Mouse (Mus musculus) small intestine, adult 2 months (tissue): ENCODE results near the gene Mtx2. TPM values are rescaled to one million over a fixed set of nuclear protein-coding genes. Genes with fewer than 3 reads are reported as not detected.

Experiments used
- H3K27ac ChIP-seq: fragments of 200-500 bp; 2 replicates; pipeline ENCODE4 v1.5.1; 2012; ENCODE audit warnings: low read depth, low read length, control low read depth, inconsistent platforms; ENCODE audit not compliant: insufficient read depth
- H3K27me3 ChIP-seq: fragments of 200-500 bp; 2 replicates; pipeline ENCODE4 v1.6.1; 2012; ENCODE audit warnings: mild to moderate bottlenecking, moderate library complexity, low read length, inconsistent platforms; ENCODE audit not compliant: control insufficient read depth, insufficient read depth
- H3K36me3 ChIP-seq: fragments of 200-500 bp; 2 replicates; pipeline ENCODE4 v1.6.1; 2012; ENCODE audit warnings: mild to moderate bottlenecking, low read length, control low read depth, inconsistent platforms; ENCODE audit not compliant: control insufficient read depth, insufficient read depth
- H3K4me1 ChIP-seq: fragments of 200-500 bp; 2 replicates; pipeline ENCODE4 v1.6.1; 2012; ENCODE audit warnings: low read length, inconsistent platforms, mixed read lengths; ENCODE audit not compliant: control insufficient read depth, insufficient read depth, insufficient read length
- H3K4me3 ChIP-seq: fragments of 200-500 bp; 2 replicates; pipeline ENCODE4 v1.5.1; 2012; ENCODE audit warnings: low read depth, mild to moderate bottlenecking, control low read depth, inconsistent platforms, low read length, moderate library complexity
- CTCF ChIP-seq: fragments of 200-500 bp; IDR thresholded peaks from 2 replicates; pipeline ENCODE4 v1.5.1; 2012; ENCODE audit warnings: low read depth, mild to moderate bottlenecking, control low read depth, inconsistent platforms, low read length, moderate library complexity, mixed read lengths; ENCODE audit not compliant: insufficient replicate concordance, insufficient read length; ENCODE audit errors: extremely low read depth
- POLR2A ChIP-seq: fragments of 200-500 bp; IDR thresholded peaks from 2 replicates; pipeline ENCODE4 v1.6.1; 2012; ENCODE audit warnings: low read depth, mild to moderate bottlenecking, control low read depth, inconsistent platforms, low read length, moderate library complexity
- WGBS: fragments of 180-500 bp; shearing (Covaris S2); methylation state at CpG from one replicate; pipeline ENCODE4 v1.1.7; 2018; 5-methylcytosine and 5-hydroxymethylcytosine counted together
- polyA plus RNA-seq: library from polyadenylated mRNA; depleted of rRNA; stranded (reverse); fragments of >200 nt; gene quantifications from 2 replicates; pipeline ENCODE4 v1.2.3, GENCODE M21; 2012

Gene Mtx2
- polyA plus RNA-seq, 1 experiment: 64.1 TPM

GRCm38 (mm10) chr2:74892881-74893615 is 67.4 kb downstream of the Mtx2 start:
- H3K27ac ChIP-seq: no peak overlapping the region
- H3K27me3 ChIP-seq: no peaks in the 10 kb centered on the region
- no peak for TF ChIP-seq CTCF
- no peak for TF ChIP-seq POLR2A
- H3K4me1 ChIP-seq: no peaks in the 10 kb centered on the region
- no peak overlapping the region for H3K4me3 ChIP-seq
- WGBS: 87% methylated on average over 7 of the region's 7 CpGs
- H3K36me3 ChIP-seq: no peaks in the 10 kb centered on the region

DNA sequence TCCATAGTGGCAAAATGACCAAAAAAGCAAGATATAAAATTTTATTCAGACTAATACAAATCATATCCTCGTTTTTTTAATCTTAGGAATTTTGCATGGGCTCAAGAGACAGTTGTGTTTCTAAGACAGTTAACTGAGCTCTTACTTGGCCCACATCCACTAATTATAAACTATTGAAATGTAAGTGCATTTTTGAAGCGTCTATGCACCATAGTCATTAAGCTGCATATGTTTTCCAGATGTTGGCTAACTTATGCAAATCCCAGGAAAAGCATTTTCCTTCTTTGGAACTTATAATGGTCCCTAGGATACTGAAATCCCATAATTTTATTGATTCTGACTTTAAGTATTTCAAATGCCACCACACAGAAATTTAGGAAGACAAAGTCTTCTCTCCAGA is 68.5 kb downstream of the Mtx2 start:
- Histone ChIP-seq H3K36me3 (no peaks in the 10 kb centered on the region), H3K4me3 (no peak overlapping the region), H3K4me1 (no peaks in the 10 kb centered on the region), H3K27me3 (no peaks in the 10 kb centered on the region), H3K27ac (no peak overlapping the region)
- 53% methylated on average over 2 of the region's 2 CpGs for WGBS
- no peak for TF ChIP-seq CTCF
- no peak for TF ChIP-seq POLR2A

DNA sequence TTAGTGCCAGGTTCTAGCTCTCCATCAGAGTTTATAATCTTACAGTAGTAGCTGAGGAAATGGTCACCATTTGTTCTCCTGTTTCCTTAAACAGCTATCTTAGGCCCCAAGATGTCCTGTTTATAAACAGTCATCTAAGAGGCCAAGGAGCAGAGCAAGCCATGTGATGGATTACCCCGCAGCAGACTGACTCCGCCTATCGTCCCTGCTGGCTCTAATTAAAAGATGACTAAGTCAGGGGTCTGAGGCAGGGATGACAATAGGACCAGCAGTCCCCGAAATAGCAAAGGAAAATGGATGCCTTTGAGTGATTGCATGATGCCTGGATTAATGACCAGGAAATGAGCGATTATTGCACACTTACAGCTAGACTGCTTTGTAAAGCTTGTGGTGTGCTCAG is 74.4 kb downstream of the Mtx2 start:
- Histone ChIP-seq H3K36me3 (no peaks in the 10 kb centered on the region), H3K27ac (no peak overlapping the region), H3K27me3 (no peaks in the 10 kb centered on the region), H3K4me3 (no peak overlapping the region), H3K4me1 (no peaks in the 10 kb centered on the region)
- 49% methylated on average over 5 of the region's 5 CpGs for WGBS
- TF ChIP-seq POLR2A: no peak
- no peak for TF ChIP-seq CTCF

DNA sequence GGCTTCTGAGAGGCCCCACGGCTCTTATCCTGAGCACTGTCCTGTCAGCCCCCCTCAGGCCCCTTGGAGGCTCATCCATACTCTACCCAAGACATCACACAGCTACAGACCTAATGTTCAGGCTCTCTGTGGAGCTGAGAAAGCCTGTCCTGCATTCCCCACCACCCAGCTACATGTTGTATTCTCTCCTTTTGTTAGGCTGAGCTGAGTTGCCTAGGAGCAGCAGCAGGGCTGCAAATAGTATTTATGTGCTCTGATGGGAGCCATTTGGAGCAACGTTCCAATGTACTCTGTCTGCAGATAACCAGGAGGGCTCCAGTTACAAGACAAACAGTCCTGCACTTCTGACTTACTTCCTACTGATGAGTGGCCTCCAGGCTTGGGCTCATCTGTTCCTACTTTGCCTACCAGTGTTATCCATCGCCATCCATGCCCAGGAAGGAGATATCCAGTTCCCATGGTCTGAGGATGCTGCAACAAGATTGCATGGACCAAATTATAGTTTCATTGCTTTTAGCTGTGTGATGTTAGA is 76.2 kb downstream of the Mtx2 start:
- no peak overlapping the region for H3K4me3 ChIP-seq
- TF ChIP-seq CTCF: no peak
- TF ChIP-seq POLR2A: no peak
- H3K36me3 ChIP-seq: no peaks in the 10 kb centered on the region
- H3K4me1 ChIP-seq: no peaks in the 10 kb centered on the region
- H3K27me3 ChIP-seq: no peaks in the 10 kb centered on the region
- 41% methylated on average over 3 of the region's 3 CpGs for WGBS
- H3K27ac ChIP-seq: no peak overlapping the region

GRCm38 (mm10) chr2:74907368-74908291 is 82.0 kb downstream of the Mtx2 start:
- no peaks in the 10 kb centered on the region for H3K4me1 ChIP-seq
- WGBS: 78% methylated on average over 19 of the region's 19 CpGs
- H3K36me3 ChIP-seq: no peaks in the 10 kb centered on the region
- H3K4me3 ChIP-seq: no peak overlapping the region
- TF ChIP-seq POLR2A (no peak), CTCF (no peak)
- H3K27me3 ChIP-seq: no peaks in the 10 kb centered on the region
- no peak overlapping the region; the same call in none of the 2 replicates for H3K27ac ChIP-seq

GRCm38 (mm10) chr2:74912031-74912430 is 86.4 kb downstream of the Mtx2 start:
- Histone ChIP-seq H3K4me3 (no peak overlapping the region), H3K36me3 (no peaks in the 10 kb centered on the region), H3K4me1 (no peaks in the 10 kb centered on the region), H3K27ac (no peak overlapping the region), H3K27me3 (no peaks in the 10 kb centered on the region)
- no peak for TF ChIP-seq CTCF
- no peak for TF ChIP-seq POLR2A
- 59% methylated on average over 7 of the region's 7 CpGs for WGBS

DNA sequence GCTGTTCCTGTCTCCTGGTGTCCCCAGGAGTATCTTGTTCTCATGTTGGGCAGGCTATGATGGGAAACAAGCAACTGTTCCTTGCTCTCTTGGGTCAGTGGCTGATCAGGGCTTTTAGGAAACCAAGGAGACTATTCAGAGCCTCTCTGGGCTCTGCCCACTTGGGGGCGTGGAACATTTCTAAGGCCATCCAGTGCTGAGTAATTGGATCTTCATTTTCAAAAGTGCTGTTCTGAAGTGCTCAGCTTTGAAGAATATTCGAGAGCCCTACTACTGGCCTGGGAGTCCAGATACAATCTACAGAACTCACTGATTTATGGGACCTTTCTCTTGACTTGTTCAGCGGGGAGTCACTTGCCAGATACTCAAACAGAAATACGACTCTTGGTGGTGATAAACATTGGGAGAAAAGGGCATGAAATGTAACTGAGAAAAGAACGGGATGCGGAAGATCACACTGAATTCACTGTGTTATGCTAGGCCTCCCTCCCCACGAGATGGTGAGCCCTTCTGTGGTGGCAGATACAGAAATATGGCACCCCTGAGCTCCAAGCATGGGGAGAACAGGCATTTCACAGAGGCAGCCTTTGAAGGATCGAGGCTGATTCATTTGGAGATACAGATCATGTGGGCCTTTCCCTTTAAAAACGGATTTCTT is 92.4 kb downstream of the Mtx2 start:
- 49% methylated on average over 9 of the region's 9 CpGs for WGBS
- TF ChIP-seq CTCF: no peak
- Histone ChIP-seq H3K4me3 (no peak overlapping the region), H3K36me3 (no peaks in the 10 kb centered on the region), H3K27me3 (no peaks in the 10 kb centered on the region), H3K27ac (no peak overlapping the region), H3K4me1 (no peaks in the 10 kb centered on the region)
